Mouse (Mus musculus) gastrocnemius, postnatal 14 days (tissue): Measurements from ENCODE around the gene Pole2. TPM values are rescaled to one million over a fixed set of nuclear protein-coding genes. Genes with fewer than 3 reads are reported as not detected.
"Not testable (repeated sequence)": the region's sequence is repeated elsewhere in the genome, so short reads cannot be mapped to it uniquely, and the experiment has no call there.

Experiments used
- DNase-seq: peaks from one replicate; pipeline ENCODE4 v3.0.0; 2021; ENCODE audit warnings: mixed read lengths
- intact Hi-C: fragments of 180-260 bp; cut with DNase I; formaldehyde crosslinking; loops from one replicate; pipeline ENCODE4 v1.15.1; 2025; ENCODE audit warnings: low total_unique reads
- total RNA-seq, 2 experiments: library from RNA; stranded (reverse); gene quantifications; 2 replicates each; pipeline ENCODE4 v1.2.3; 2021

Gene Pole2
- total RNA-seq, 2 experiments from 2014 or later, result 0.80 to 1.7 TPM

- peak; percentile 67 for DNase-seq
- intact Hi-C loops, result loop anchor here (10.0 kb wide), 1 partner anchor 410 kb away; no protein-coding TSS in a partner anchor
These were observed 43.4 kb downstream of the Pole2 start for GRCm38 (mm10) chr12:69184342-69185295.

- peak; percentile 99 for DNase-seq
- intact Hi-C loops, result loop anchor here (10.0 kb wide), 1 partner anchor 411 kb away; no protein-coding TSS in a partner anchor
These were observed 44.2 kb downstream of the Pole2 start, which contains the start of the genes Rpl36al and Mgat2 for GRCm38 (mm10) chr12:69183583-69184308. Gene Rpl36al (minus strand): TSS chr12:69184083. Gene Mgat2 (plus strand): TSS chr12:69184157.

- DNase-seq, result no peak
- intact Hi-C loops, result loop anchor here (10.0 kb wide), 1 partner anchor 413 kb away; no protein-coding TSS in a partner anchor
These were observed 46.2 kb downstream of the Pole2 start for GRCm38 (mm10) chr12:69181800-69182199.

DNA sequence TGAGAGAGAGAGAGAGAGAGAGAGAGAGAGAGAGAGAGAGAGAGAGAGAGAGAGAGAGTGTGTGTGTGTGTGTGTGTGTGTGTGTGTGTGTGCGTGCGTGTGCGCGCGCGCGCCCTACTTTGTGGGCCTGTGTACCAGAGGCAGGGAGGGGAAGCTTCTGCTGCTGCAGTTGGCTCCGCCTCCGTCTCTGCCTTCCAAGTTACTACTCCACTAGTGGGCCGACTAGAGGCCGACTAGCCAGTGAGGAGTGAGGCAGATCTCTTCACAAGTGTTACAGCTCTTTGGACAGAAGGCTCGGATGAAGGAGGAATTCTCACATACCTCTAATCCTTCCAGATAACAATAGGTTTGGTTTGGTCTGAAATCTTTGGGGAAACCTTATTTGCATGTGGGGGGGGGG is 48.6 kb downstream of the Pole2 start:
- intact Hi-C loops, result no loop called here
- DNase-seq, result no peak

- intact Hi-C loops, result no loop called here
- DNase-seq, result no peak
These were observed 50.5 kb downstream of the Pole2 start for GRCm38 (mm10) chr12:69177526-69177925.

- intact Hi-C loops, result no loop called here
- no peak for DNase-seq
These were observed 52.0 kb downstream of the Pole2 start for GRCm38 (mm10) chr12:69175975-69176374.

DNA sequence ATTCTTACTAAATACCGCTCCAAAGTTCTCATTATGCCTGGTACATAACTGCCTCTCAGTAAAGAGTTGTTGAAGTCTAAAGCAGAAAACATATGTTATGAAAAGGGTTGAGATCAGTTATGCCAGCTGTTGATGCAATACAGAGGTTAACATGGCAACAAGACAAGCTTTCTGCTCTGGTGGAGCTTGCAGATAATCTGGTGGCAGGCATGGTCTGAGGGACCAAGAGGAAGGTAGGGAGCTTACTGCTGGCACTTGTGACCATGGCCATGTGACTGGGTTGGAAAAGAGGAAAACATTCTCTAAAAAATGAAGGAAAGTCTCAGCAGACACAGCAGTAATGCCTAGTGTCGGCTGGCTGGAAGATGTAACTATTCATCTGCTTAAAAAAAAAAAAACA is 56.7 kb downstream of the Pole2 start:
- intact Hi-C loops, result no loop called here
- no peak for DNase-seq

DNA sequence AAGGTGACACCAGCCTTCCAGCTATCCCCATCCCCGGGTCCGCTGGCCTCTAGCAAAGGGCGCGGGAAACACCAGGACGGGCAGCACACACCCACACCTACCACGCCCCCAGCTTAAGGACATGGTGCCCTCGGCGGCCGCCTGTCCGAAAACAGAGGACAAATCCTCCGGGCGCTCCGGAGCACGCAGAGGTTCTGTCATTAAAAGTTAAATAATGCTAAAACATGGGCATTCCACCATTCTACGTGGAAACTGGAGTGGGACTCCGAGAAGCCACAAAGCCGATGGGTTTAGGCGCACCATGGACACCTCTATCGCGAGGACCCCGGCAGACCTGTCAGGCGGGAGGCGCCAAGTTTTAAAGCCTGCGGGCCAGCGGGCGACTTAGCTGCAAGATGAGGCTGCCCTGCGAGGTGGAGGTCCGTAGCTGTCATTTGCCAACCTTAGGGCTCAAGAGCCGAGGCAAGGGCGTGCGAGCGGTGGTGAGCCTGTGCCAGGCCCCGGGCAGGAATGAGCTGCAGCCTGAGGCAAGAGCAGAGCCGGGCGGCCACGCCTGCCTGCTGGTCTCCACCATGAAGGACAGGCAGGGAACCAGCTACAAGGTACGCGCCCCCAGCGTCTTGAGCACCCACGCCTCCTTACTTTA is 59.4 kb downstream of the Pole2 start, which contains the start of gene Lrr1:
TSS of gene Lrr1 (plus strand) at position 354 of the 646 bp plus-strand sequence.
- peak; percentile 87 for DNase-seq
- intact Hi-C loops, result no loop called here

- no peak for DNase-seq
- intact Hi-C loops, result no loop called here
These were observed 60.1 kb downstream of the Pole2 start for GRCm38 (mm10) chr12:69167656-69168460.

DNA sequence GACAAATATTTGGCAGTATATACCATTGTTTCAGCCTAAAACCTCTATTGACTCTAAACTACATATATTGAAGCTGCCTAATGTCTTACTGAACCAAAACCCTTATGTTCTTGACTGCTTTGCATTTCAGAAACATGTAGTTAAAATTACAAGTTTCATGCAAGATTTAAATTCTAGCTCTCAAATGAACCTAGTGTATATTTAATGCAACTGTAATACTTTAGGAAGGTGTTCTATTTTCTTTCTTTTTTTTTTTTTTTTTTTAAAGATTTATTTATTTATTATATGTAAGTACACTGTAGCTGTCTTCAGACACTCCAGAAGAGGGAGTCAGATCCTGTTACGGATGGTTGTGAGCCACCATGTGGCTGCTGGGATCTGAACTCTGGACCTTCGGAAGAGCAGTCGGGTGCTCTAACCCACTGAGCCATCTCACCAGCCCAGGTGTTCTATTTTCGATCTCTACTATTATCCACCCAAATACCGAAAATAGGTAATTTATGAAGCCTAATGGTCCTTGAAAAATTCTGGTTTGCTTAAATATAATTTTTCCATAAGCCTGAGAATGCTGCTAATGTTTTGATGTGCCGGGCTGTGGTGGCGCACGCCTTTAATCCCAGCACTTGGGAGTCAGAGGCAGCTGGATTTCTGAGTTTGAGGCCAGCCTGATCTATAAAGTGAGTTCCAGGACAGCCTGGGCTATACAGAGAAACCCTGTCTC is 61.0 kb downstream of the Pole2 start:
- intact Hi-C loops, DNase-seq: not testable (repeated sequence)

DNA sequence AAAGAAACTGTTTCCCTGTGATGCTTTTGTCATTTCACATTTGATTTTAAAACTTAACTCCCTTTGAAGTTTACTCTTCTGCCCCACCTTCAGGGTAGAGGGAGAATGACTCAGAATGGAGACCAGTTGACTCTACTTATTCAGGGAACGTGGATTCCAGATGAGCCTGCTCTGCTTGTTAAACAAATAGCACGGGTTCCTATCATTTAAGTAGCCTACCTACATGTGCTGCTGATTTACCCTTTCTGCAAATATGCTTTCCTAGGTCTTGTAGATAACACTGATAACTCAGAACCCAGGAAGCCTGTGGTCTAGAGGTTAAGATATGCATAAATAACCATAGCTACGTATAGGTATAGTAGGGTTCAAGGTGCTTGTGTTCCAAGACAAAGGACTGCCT is 63.1 kb downstream of the Pole2 start:
- no peak for DNase-seq
- intact Hi-C loops, result no loop called here

GRCm38 (mm10) chr12:69163586-69163985 is 64.4 kb downstream of the Pole2 start:
- intact Hi-C loops, DNase-seq: not testable (repeated sequence)

GRCm38 (mm10) chr12:69160677-69161076 is 67.3 kb downstream of the Pole2 start:
- DNase-seq, intact Hi-C loops: not testable (repeated sequence)

GRCm38 (mm10) chr12:69159578-69159940 is 68.4 kb downstream of the Pole2 start:
- intact Hi-C loops, result no loop called here

DNA sequence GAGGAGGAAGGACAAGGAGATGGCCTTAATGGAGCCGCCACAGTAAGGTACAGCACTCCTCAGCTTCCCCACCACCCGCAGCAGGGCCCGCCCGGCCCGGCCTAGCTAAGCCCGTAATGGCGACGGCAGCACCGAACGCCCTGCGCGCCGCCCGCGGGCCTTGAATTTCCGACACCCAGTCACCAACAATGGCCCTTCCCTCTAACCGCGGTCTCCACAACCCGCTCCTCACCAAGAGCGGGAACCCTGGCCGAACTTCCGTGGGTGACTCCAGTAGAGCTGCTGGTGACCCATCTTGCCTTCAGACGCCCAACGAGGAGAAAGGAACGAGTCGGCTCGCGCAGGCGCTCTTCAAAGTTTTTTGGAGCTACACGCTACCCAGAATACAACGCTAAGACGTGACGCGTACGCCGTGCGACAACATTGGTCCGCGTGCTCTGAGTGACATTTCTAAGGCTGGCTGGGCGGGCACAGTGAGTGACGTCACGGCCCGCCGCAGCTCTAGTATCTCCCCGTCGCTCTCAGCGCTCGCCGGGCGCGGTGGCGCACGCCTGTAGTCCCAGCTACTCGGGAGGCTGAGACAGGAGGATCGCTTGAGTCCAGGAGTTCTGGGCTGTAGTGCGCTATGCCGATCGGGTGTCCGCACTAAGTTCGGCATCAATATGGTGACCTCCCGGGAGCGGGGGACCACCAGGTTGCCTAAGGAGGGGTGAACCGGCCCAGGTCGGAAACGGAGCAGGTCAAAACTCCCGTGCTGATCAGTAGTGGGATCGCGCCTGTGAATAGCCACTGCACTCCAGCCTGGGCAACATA is 69.0 kb downstream of the Pole2 start, which contains the start of gene Rps29:
TSS of gene Rps29 (minus strand) at position 422 of the 813 bp plus-strand sequence.
- DNase-seq, result peak; percentile 95
- intact Hi-C loops, result not testable (repeated sequence)

More at GRCm38 (mm10) chr12:69159578-69159940, 68.4 kb downstream of the Pole2 start:
- no peak for DNase-seq

DNA sequence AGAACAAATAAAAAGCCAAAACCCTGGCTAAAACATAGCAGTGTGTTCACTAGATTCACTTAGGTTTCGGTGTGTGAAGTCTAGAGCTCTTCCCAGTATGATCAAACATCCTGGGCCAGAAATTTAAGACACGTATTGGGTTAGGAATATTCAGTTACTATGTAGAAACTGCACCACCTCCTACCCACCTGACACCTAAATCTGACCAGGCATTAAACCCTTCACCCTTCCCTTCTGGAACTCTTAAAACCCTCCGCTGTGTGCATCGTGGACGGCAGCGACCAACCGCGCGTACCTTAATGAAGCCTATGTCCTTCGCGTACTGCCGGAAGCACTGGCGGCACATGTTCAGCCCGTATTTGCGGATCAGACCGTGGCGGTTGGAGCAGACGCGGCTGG is 69.6 kb downstream of the Pole2 start:
- DNase-seq, result no peak
- intact Hi-C loops, result no loop called here

DNA sequence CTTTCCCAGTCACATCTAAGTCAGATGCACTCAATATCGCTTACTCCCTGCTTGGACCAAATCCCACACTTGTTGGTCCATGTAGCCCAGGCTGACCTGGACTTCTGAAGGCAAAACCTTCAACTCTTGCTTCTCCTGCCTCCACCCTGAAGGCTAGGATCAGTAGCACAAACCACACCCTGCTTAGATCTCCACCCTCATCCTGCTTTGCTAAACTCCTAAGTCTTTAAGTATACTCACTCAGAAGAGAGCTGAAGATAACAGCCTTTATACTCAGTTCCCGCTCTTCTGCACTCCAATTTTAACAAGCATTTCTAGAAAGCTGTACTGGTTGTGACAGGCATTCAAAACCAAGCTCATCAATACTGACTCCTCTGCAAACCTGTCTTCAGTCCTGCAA is 70.9 kb downstream of the Pole2 start:
- DNase-seq, result no peak
- intact Hi-C loops, result no loop called here
